Mouse (Mus musculus): Measurements from ENCODE around the gene Celf5.

- TF ChIP-seq CTCF (IDR thresholded peaks at IDR 0.05; ENCODE audit: extremely low read depth, insufficient read depth, low read length): no peak
- TF ChIP-seq POLR2A (IDR thresholded peaks at IDR 0.05; ENCODE audit: extremely low read depth, insufficient read depth, low read length): no peak
Observed at GRCm38 (mm10) chr10:81505016-81505664, 22.6 kb upstream of the Celf5 start.

Data from cortical plate, adult 2 months (tissue).